Mouse (Mus musculus) G1E-ER4 (cell line): ENCODE results near the gene Aldh8a1. TPM values are rescaled to one million over a fixed set of nuclear protein-coding genes. Genes with fewer than 3 reads are reported as not detected.

Source experiments
- GATA1 ChIP-seq: IDR thresholded peaks from one replicate; pipeline ENCODE4 v1.8.0; 2012; ENCODE audit warnings: low read length, inconsistent platforms
- polyA plus RNA-seq: library from polyadenylated mRNA; stranded (reverse); fragments of >175 nt; gene quantifications from 2 replicates; pipeline ENCODE4 v1.2.3, GENCODE M21; 2012

Aldh8a1 gene
- polyA plus RNA-seq, 1 experiment, result not detected

DNA sequence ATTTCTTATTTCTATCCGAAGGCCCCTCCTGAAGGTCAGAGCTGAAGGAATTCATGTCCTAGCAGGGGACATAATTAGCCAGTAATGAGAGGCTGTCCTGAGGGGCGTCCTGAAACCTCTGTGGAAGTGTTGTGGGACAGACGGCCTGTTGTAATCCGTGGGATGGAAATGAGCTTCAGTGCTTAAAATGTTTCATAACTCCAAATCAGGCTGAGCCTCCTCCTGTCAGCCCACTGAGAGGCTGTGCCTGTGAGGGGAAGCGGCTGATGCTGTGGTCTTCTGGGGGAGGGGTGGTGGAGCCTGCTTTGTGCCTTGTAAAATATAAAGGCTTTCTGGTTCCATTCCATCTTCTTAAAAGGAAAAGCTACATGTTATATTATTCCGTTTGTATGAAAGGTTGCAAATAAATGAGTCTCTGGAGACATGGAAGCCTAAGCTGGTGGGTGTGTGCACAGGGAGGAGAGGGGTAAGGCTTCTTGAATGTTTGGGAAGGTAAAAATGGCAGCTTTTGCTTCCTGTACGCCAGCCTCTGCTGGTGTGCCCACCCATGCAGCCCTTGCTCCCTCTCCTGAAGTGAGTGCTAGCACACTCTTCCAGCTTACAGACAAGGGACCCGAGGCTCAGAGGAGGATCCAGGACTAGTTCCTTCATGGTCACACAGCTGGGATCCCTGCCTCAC lies 66.7 kb downstream of the Aldh8a1 start:
- TF ChIP-seq GATA1, result no peak

DNA sequence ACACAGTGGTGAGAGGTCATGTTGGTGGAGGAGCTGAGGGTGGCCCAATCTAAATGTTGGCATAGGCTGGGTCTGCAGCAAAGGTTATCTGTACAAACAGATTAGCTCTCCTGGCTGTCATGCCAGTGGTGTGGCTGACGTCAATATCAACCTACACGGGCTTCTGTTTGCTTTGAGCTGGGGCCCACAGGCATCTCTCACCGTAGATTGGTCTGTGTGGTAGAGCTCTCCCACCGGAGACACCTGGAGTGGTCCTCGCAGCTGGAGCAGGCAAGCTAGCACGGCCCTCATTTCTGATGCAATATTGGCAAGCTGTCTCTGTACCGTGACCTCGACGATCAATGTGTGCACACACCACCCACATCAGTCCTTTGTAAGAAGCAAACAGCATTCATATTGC lies 67.3 kb downstream of the Aldh8a1 start:
- no peak for TF ChIP-seq GATA1

Other genes with a start within 250 kb of the Aldh8a1 start
- gene Myb, start 216.3 kb upstream of the Aldh8a1 start, polyA plus RNA-seq, result 34.5 and 44.3 TPM in 2 replicates
- gene Hbs1l, start 81.3 kb upstream of the Aldh8a1 start, polyA plus RNA-seq, result 75.5 and 170 TPM in 2 replicates
- not detected in 2 replicates for gene 1700020N01Rik, start 215.9 kb downstream of the Aldh8a1 start, polyA plus RNA-seq